Comparison of ENCODE assay signal across 8 mouse cellular contexts in genomic region chr6:30357561-30358177, GRCm38 (mm10). TPM values are rescaled to one million over a fixed set of nuclear protein-coding genes. Genes with fewer than 3 reads are reported as not detected.
A peak's percentile ranks its signal among the peaks of the same experiment; 100 is the strongest.
DNase-seq lines count a peak whose midpoint lies in the region; ATAC-seq and TF ChIP-seq lines count a peak whose summit lies in the region.

No protein-coding gene starts in this region.

- peaks cover 0 to 8% of the 10 kb centered on the region in 2 experiments; a peak in 2 of 4 replicates for H3K36me3 ChIP-seq in MEL (ENCODE audit: control insufficient read depth in 1 of 2, insufficient read depth in 2 of 2, low read length in 2 of 2)
- 0 out of 2 replicates have a peak, but pooled peaks cover 2% of the 10 kb centered on the region for H3K36me3 ChIP-seq in forebrain, embryonic 13.5 days (ENCODE audit: poor library complexity, severe bottlenecking)

- H3K9ac ChIP-seq in MEL (ENCODE audit: control insufficient read depth, low read depth, low read length, poor library complexity, severe bottlenecking), result peak overlapping the region; percentile 17; the same call in 1 of the 2 replicates
- H3K9ac ChIP-seq in forebrain, embryonic 13.5 days, result no peak overlapping the region

- TF ChIP-seq EP300 in MEL (IDR thresholded peaks at IDR 0.05; ENCODE audit: low read depth in 1 of 2, low read length in 2 of 2), result no peak

- peak; percentile 99 for TF ChIP-seq RAD21 in MEL (IDR thresholded peaks at IDR 0.05; ENCODE audit: low read depth, low read length)

- H3K79me2 ChIP-seq in MEL (ENCODE audit: control insufficient read depth, insufficient read depth, low read length, poor library complexity), result no peaks in the 10 kb centered on the region

- peak; percentile 78 to 92 (median 82) for TF ChIP-seq CTCF in MEL (IDR thresholded peaks at IDR 0.05 in 2 of 3, conservative IDR thresholded peaks at IDR 0.05 in 1 of 3; ENCODE audit: control insufficient read depth in 1 of 3, insufficient read depth in 1 of 3, low read depth in 2 of 3, low read length in 3 of 3, poor library complexity in 1 of 3, severe bottlenecking in 1 of 3)

- peak overlapping the region in 1 of 2 experiments; percentile 26; a peak in 2 of 4 replicates for H3K4me3 ChIP-seq in MEL (ENCODE audit: control insufficient read depth in 1 of 2, insufficient read depth in 1 of 2, low read depth in 2 of 2, low read length in 2 of 2)
- no peak overlapping the region for H3K4me3 ChIP-seq in forebrain, embryonic 13.5 days

- WGBS in forebrain, embryonic 13.5 days, result 17% methylated on average over 9 of the region's 9 CpGs

- H3K4me1 ChIP-seq in MEL (ENCODE audit: control insufficient read depth in 1 of 2, insufficient read depth in 2 of 2, low read length in 2 of 2), result peaks cover 2 to 17% of the 10 kb centered on the region in 2 experiments
- no peaks in the 10 kb centered on the region for H3K4me1 ChIP-seq in forebrain, embryonic 13.5 days

- no peak overlapping the region for H3K27ac ChIP-seq in MEL (ENCODE audit: control insufficient read depth, low read depth, low read length)
- no peak overlapping the region for H3K27ac ChIP-seq in forebrain, embryonic 13.5 days

- H3K4me2 ChIP-seq in forebrain, embryonic 13.5 days, result no peak overlapping the region

- DNase-seq in MEL (ENCODE audit: low read depth, low spot score), result peak; percentile 87
- peak; percentile 81 for DNase-seq in c-Kit-positive CD71-negative TER-119-negative erythroid progenitor cells, embryonic 14.5 days (ENCODE audit: low read depth)
- peak; percentile 67 to 89 for DNase-seq in layer of hippocampus, postnatal 25 days (ENCODE audit: extremely low spot score in 1 of 2, low spot score in 1 of 2)
- DNase-seq in lung, postnatal 36 days, result peak; percentile 93
- DNase-seq in right cerebral cortex, adult 2 months (ENCODE audit: low spot score in 2 of 2), result peak; percentile 85 to 93
- peak; percentile 44 to 74 for DNase-seq in urinary bladder, postnatal 4 days (ENCODE audit: low spot score in 2 of 2)

- no peak for TF ChIP-seq POLR2A in MEL (IDR thresholded peaks at IDR 0.05; ENCODE audit: control insufficient read depth in 1 of 2, insufficient read depth in 1 of 2, low read depth in 1 of 2, low read length in 2 of 2, poor library complexity in 1 of 2)

- no peaks in the 10 kb centered on the region for H3K27me3 ChIP-seq in MEL (ENCODE audit: control insufficient read depth in 1 of 2, insufficient read depth in 2 of 2, low read length in 2 of 2)
- no peaks in the 10 kb centered on the region for H3K27me3 ChIP-seq in forebrain, embryonic 13.5 days

- peak; percentile 78 for ATAC-seq in forebrain, embryonic 13.5 days
- peak; percentile 90 to 92 for ATAC-seq in hematopoietic stem cell, adult 5-6 weeks (replicated peaks in 1 of 2; ENCODE audit: insufficient read depth in 1 of 2, low FRiP score in 2 of 2, low TSS enrichment in 1 of 2, low read depth in 1 of 2, poor library complexity in 2 of 2, severe bottlenecking in 2 of 2)

- no peaks in the 10 kb centered on the region for H3K9me3 ChIP-seq in MEL (replicated peaks; ENCODE audit: insufficient read depth, low read length)
- no peaks in the 10 kb centered on the region for H3K9me3 ChIP-seq in forebrain, embryonic 13.5 days (replicated peaks)

TF ChIP-seq in MEL, 35 proteins besides CTCF, POLR2A, EP300 and RAD21:
- TF ChIP-seq MAZ (IDR thresholded peaks at IDR 0.05; ENCODE audit: low read depth, low read length), result no peak
- no peak for TF ChIP-seq UBTF (IDR thresholded peaks at IDR 0.05; ENCODE audit: borderline replicate concordance, insufficient read depth, low read depth, low read length)
- TF ChIP-seq SIN3A (IDR thresholded peaks at IDR 0.05; ENCODE audit: low read length), result no peak
- no peak for TF ChIP-seq NELFE (IDR thresholded peaks at IDR 0.05; ENCODE audit: low read depth, low read length)
- TF ChIP-seq MEF2A (IDR thresholded peaks at IDR 0.05; ENCODE audit: extremely low read depth, insufficient replicate concordance, low read depth, low read length, poor library complexity, severe bottlenecking), result no peak
- no peak for TF ChIP-seq MYB (IDR thresholded peaks at IDR 0.05; ENCODE audit: low read depth, low read length)
- peak; percentile 87 for TF ChIP-seq SMC3 (IDR thresholded peaks at IDR 0.05; ENCODE audit: low read depth, low read length)
- TF ChIP-seq TBP (IDR thresholded peaks at IDR 0.05; ENCODE audit: low read depth, low read length), result no peak
- TF ChIP-seq MXI1 (IDR thresholded peaks at IDR 0.05; ENCODE audit: low read depth, low read length), result no peak
- TF ChIP-seq ZNF384 (IDR thresholded peaks at IDR 0.05; ENCODE audit: low read depth, low read length), result no peak; the same call in 1 of the 2 replicates
- no peak for TF ChIP-seq ELF1 (IDR thresholded peaks at IDR 0.05; ENCODE audit: low read depth, low read length)
- peak; percentile 85 for TF ChIP-seq ZC3H11A (IDR thresholded peaks at IDR 0.05; ENCODE audit: low read depth, low read length)
- TF ChIP-seq TCF12 (IDR thresholded peaks at IDR 0.05; ENCODE audit: low read depth, low read length), result no peak
- no peak for TF ChIP-seq ZKSCAN1 (IDR thresholded peaks at IDR 0.05; ENCODE audit: low read depth, low read length)
- TF ChIP-seq ZMIZ1 (IDR thresholded peaks at IDR 0.05; ENCODE audit: low read depth, low read length), result no peak
- TF ChIP-seq GABPA (IDR thresholded peaks at IDR 0.05; ENCODE audit: low read depth, low read length), result no peak

RNA-seq across cellular contexts. Expression of gene Zc3hc1, which starts 33.2 kb away (rescaled TPM):
- 54.7 and 59.8 TPM in 2 replicates for total RNA-seq in MEL (2012; rRNA removed)
- polyA plus RNA-seq in MEL (2012; ENCODE audit: insufficient read depth in 1 of 2, insufficient read length in 2 of 2, low read depth in 1 of 2, low replicate concordance in 2 of 2, missing spikeins in 1 of 2), result 10 to 100 TPM in 1 of 2 experiments, not detected in 1; 87.7 TPM
- 69.2 and 77.7 TPM in 2 replicates for polyA plus RNA-seq in forebrain, embryonic 13.5 days (2015; fragmentation: Nextera tagmentation; extraction: Ambion mirVana)
- total RNA-seq in hematopoietic stem cell, adult 5-6 weeks (2017), result 29.8 and 54.9 TPM in 2 replicates
- total RNA-seq in layer of hippocampus, postnatal 25 days (2021), result 10 to 100 TPM; 25.2 to 27.2 TPM

RNA-seq across cellular contexts. Expression of gene Klhdc10, which starts 44.0 kb away (rescaled TPM):
- 35.0 and 37.3 TPM in 2 replicates for total RNA-seq in MEL (2012; rRNA removed)
- 10 to 100 TPM in 1 of 2 experiments, not detected in 1; 40.8 TPM for polyA plus RNA-seq in MEL (2012; ENCODE audit: insufficient read depth in 1 of 2, insufficient read length in 2 of 2, low read depth in 1 of 2, low replicate concordance in 2 of 2, missing spikeins in 1 of 2)
- polyA plus RNA-seq in forebrain, embryonic 13.5 days (2015; fragmentation: Nextera tagmentation; extraction: Ambion mirVana), result 26.9 and 28.5 TPM in 2 replicates
- 46.0 and 57.0 TPM in 2 replicates for total RNA-seq in hematopoietic stem cell, adult 5-6 weeks (2017)
- 100 to 1,000 TPM; 109 to 110 TPM for total RNA-seq in layer of hippocampus, postnatal 25 days (2021)

RNA-seq across cellular contexts. Expression of gene Ube2h, which starts 53.3 kb away (rescaled TPM):
- total RNA-seq in MEL (2012; rRNA removed), result 4.0 and 4.2 TPM in 2 replicates
- polyA plus RNA-seq in MEL (2012; ENCODE audit: insufficient read depth in 1 of 2, insufficient read length in 2 of 2, low read depth in 1 of 2, low replicate concordance in 2 of 2, missing spikeins in 1 of 2), result 1 to 10 TPM in 1 of 2 experiments, not detected in 1; 7.4 TPM
- polyA plus RNA-seq in forebrain, embryonic 13.5 days (2015; fragmentation: Nextera tagmentation; extraction: Ambion mirVana), result 52.6 and 55.8 TPM in 2 replicates
- 20.3 and 25.7 TPM in 2 replicates for total RNA-seq in hematopoietic stem cell, adult 5-6 weeks (2017)
- total RNA-seq in layer of hippocampus, postnatal 25 days (2021), result 10 to 100 TPM; 84.6 to 92.2 TPM
